Mouse (Mus musculus) spleen, postnatal 0 days (tissue): Measurements from ENCODE around the gene Stfa2. TPM values are rescaled to one million over a fixed set of nuclear protein-coding genes. Genes with fewer than 3 reads are reported as not detected.

Experiments
- polyA plus RNA-seq: library from polyadenylated mRNA; unstranded; fragments of >200 nt; fragmentation: Nextera tagmentation; extraction: Ambion mirVana; gene quantifications from 2 replicates; pipeline ENCODE4 v1.2.1, GENCODE M21; 2015

Stfa2 gene
- polyA plus RNA-seq = 508 and 698 TPM in 2 replicates

GRCm38 (mm10) chr16:36408357-36408756 lies at the start of gene Stfa2:
TSS of gene Stfa2 (minus strand) at chr16:36408457.

DNA sequence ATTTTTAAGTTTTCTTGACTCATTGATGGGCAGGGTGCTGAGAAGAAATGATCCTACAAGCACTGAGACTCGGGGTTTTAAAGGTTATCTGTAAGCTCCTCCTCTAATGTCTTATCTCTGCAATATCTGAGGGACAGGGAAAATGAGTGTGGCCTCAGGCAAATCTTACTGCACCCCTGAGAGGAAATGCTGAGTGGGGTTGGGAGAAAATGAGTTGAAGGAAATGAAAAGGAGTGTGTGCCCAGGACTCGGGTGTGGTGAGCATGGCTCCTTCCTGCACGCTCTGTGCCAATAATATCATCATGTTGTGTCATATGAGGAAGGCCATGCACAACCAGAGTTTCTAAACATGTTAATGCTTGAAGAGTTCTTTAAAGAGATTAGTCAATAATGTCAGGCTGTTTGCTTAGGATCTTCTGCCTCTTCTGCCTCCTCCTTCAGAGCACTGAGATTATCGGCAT lies 47.1 kb upstream of the Stfa2 start, which contains the start of gene Stfa3:
Stfa3 (minus strand) TSS at position 51 of the 461 bp plus-strand sequence.

GRCm38 (mm10) chr16:36367648-36368047 lies 40.6 kb downstream of the Stfa2 start, which contains the start of gene BC100530:
TSS of gene BC100530 (minus strand) at chr16:36367748.

Other genes starting within 250 kb of the Stfa2 start
- gene Gm5483, start 224.2 kb downstream of the Stfa2 start, polyA plus RNA-seq = 1,313 and 1,703 TPM in 2 replicates
- gene Gm5416, start 198.1 kb downstream of the Stfa2 start, polyA plus RNA-seq = 55.9 and 65.7 TPM in 2 replicates
- gene 2010005H15Rik, start 187.0 kb downstream of the Stfa2 start, polyA plus RNA-seq = 394 and 475 TPM in 2 replicates
- 2,161 and 2,883 TPM in 2 replicates for gene Stfa1, start 131.5 kb downstream of the Stfa2 start, polyA plus RNA-seq
- 18.7 and 20.5 TPM in 2 replicates for gene BC117090, start 74.1 kb downstream of the Stfa2 start, polyA plus RNA-seq
- 1,785 and 2,465 TPM in 2 replicates for gene BC100530, start 40.7 kb downstream of the Stfa2 start, polyA plus RNA-seq
- gene Stfa3, start 46.9 kb upstream of the Stfa2 start, polyA plus RNA-seq = 471 and 625 TPM in 2 replicates
- gene Casr, start 153.7 kb upstream of the Stfa2 start, polyA plus RNA-seq = not detected in 2 replicates